Mouse (Mus musculus): ENCODE data around the gene Tufm.
"Not testable (repeated sequence)": the region's sequence is repeated elsewhere in the genome, so short reads cannot be mapped to it uniquely, and the experiment has no call there.

- not testable (repeated sequence) for TF ChIP-seq CTCF, EP300 (IDR thresholded peaks at IDR 0.05; ENCODE audit: low read depth)
Measured at GRCm38 (mm10) chr7:126487617-126488385, 640 bp downstream of the Tufm start.
